Mouse (Mus musculus) small intestine, adult 2 months (tissue): ENCODE measurements around the gene Cntnap5b.

Source experiments
- CTCF ChIP-seq: fragments of 200-500 bp; IDR thresholded peaks from 2 replicates; pipeline ENCODE4 v1.5.1; 2012; ENCODE audit warnings: low read depth, mild to moderate bottlenecking, control low read depth, inconsistent platforms, low read length, moderate library complexity, mixed read lengths; ENCODE audit not compliant: insufficient replicate concordance, insufficient read length; ENCODE audit errors: extremely low read depth
- POLR2A ChIP-seq: fragments of 200-500 bp; IDR thresholded peaks from 2 replicates; pipeline ENCODE4 v1.6.1; 2012; ENCODE audit warnings: low read depth, mild to moderate bottlenecking, control low read depth, inconsistent platforms, low read length, moderate library complexity

- TF ChIP-seq CTCF (no peak), POLR2A (no peak)
Observed at GRCm38 (mm10) chr1:99813334-99814110, 41.0 kb downstream of the Cntnap5b start.
